Mouse (Mus musculus) embryonic facial prominence, embryonic 12.5 days (tissue): Measurements from ENCODE around the gene Gatad1. TPM values are rescaled to one million over a fixed set of nuclear protein-coding genes. Genes with fewer than 3 reads are reported as not detected.
"Not testable (repeated sequence)": the region's sequence is repeated elsewhere in the genome, so short reads cannot be mapped to it uniquely, and the experiment has no call there.

Experiments
- ATAC-seq: fragments of 200-750 bp; cut with Nextera tagmentation; 2 replicates; pipeline ENCODE4 v1.8.0; 2017; ENCODE audit not compliant: insufficient number of reproducible peaks, insufficient read depth, low FRiP score, low TSS enrichment
- H3K27ac ChIP-seq: fragments of 300-500 bp; sonication (generic); 2 replicates; pipeline ENCODE4 v1.5.1; 2016; ENCODE audit warnings: mild to moderate bottlenecking
- H3K27me3 ChIP-seq: fragments of 300-500 bp; sonication (generic); 2 replicates; pipeline ENCODE4 v1.6.1; 2016; ENCODE audit warnings: mild to moderate bottlenecking, moderate library complexity
- H3K36me3 ChIP-seq: fragments of 300-500 bp; sonication (generic); 2 replicates; pipeline ENCODE4 v1.6.1; 2016; ENCODE audit warnings: mild to moderate bottlenecking
- H3K4me1 ChIP-seq: fragments of 300-500 bp; sonication (generic); 2 replicates; pipeline ENCODE4 v1.6.1; 2016
- H3K4me2 ChIP-seq: fragments of 300-500 bp; sonication (generic); replicated peaks from 2 replicates; pipeline ENCODE4 v1.6.1; 2016; ENCODE audit warnings: mild to moderate bottlenecking, moderate library complexity
- H3K4me3 ChIP-seq: fragments of 300-500 bp; sonication (generic); 2 replicates; pipeline ENCODE4 v1.5.1; 2016; ENCODE audit warnings: mild to moderate bottlenecking
- H3K9ac ChIP-seq: fragments of 300-500 bp; sonication (generic); 2 replicates; pipeline ENCODE4 v1.6.1; 2016; ENCODE audit warnings: mild to moderate bottlenecking, moderate library complexity
- H3K9me3 ChIP-seq: fragments of 300-500 bp; sonication (generic); 2 replicates; pipeline ENCODE4 v1.6.1; 2016; ENCODE audit warnings: mild to moderate bottlenecking, moderate library complexity
- WGBS: fragments of 180-500 bp; shearing (Covaris S2); methylation state at CpG from one replicate; pipeline ENCODE4 v1.1.7; 2016; 5-methylcytosine and 5-hydroxymethylcytosine counted together
- polyA plus RNA-seq: library from polyadenylated mRNA; unstranded; fragments of >200 nt; fragmentation: Nextera tagmentation; extraction: Ambion mirVana; gene quantifications from 2 replicates; pipeline ENCODE4 v1.2.1, GENCODE M21; 2016

Gatad1 gene
- polyA plus RNA-seq, 1 experiment from 2014 or later: 71.2 TPM

- H3K27me3 ChIP-seq, H3K27ac ChIP-seq, H3K4me3 ChIP-seq, H3K36me3 ChIP-seq, ATAC-seq, H3K4me2 ChIP-seq, H3K9me3 ChIP-seq, H3K4me1 ChIP-seq, H3K9ac ChIP-seq: not testable (repeated sequence)
- 94% methylated on average over 15 of the region's 25 CpGs for WGBS
Observed at GRCm38 (mm10) chr5:3652903-3653575, 3.9 kb downstream of the Gatad1 start.

DNA sequence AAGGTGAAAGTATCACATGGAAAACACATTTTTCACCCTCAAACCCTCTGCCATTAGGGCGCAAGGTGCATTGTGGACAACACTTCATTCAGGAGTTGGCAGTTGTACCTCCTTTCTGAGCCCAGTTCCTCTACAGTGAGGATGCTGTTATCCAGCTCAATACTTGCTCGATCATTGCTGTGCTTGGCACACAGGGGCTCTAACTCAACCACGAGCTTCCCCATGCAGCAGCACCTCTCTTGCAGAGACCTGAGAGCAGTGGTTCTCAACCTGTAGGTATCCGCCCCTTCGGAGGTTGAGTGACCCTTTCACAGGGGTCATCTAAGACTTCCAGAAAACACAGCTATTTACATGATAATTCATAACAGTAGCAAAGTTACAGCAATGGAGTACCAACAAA is 5.4 kb downstream of the Gatad1 start:
- H3K27me3 ChIP-seq: no peaks in the 10 kb centered on the region
- H3K36me3 ChIP-seq: no peaks in the 10 kb centered on the region
- H3K27ac ChIP-seq: no peak overlapping the region
- no peak for ATAC-seq
- no peaks in the 10 kb centered on the region for H3K9me3 ChIP-seq
- H3K4me3 ChIP-seq: no peak overlapping the region
- no peak overlapping the region for H3K4me2 ChIP-seq
- 85% methylated on average over 5 of the region's 5 CpGs for WGBS
- H3K4me1 ChIP-seq: peaks cover under 1% of the 10 kb centered on the region; the same call in 1 of the 2 replicates
- H3K9ac ChIP-seq: no peak overlapping the region

DNA sequence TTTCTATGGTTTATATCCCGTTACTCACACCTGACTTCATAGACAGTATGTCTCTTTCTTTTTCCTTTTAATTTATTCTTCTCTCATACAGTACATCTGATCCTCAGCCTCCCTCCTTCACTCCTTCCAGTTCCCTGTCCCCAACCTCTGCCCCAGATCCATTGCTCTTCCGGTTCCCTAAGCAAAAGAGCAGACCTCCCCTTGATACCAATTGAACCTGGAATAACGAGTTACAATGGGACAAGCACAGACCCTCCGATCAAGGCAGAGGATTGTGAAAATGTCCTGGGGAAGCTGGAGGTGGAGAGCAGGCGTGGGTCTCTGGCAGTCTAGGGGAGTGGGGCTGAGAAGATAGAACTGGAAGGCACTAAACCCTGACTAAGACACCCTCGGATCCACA is 6.1 kb downstream of the Gatad1 start, which contains the start of gene Tmbim7:
Gene Tmbim7 (plus strand): TSS at position 301 of the 400 bp plus-strand sequence.
- 78% methylated on average over 6 of the region's 6 CpGs for WGBS

GRCm38 (mm10) chr5:3648849-3649210 is 8.2 kb downstream of the Gatad1 start:
- peaks cover 9% of the 10 kb centered on the region for H3K4me1 ChIP-seq
- no peak for ATAC-seq
- no peaks in the 10 kb centered on the region for H3K9me3 ChIP-seq
- H3K4me2 ChIP-seq: no peak overlapping the region
- 0 out of 2 replicates have a peak, but pooled peaks cover 10% of the 10 kb centered on the region for H3K36me3 ChIP-seq
- H3K9ac ChIP-seq: no peak overlapping the region
- H3K4me3 ChIP-seq: no peak overlapping the region
- H3K27me3 ChIP-seq: no peaks in the 10 kb centered on the region
- H3K27ac ChIP-seq: no peak overlapping the region
- WGBS: 72% methylated on average over 4 of the region's 4 CpGs

More for the DNA sequence above, 6.1 kb downstream of the Gatad1 start, which contains the start of gene Tmbim7:
- H3K9me3 ChIP-seq: no peaks in the 10 kb centered on the region
- H3K4me2 ChIP-seq: no peak within 1 kb of the TSS
- H3K4me3 ChIP-seq: no peak within 1 kb of the TSS
- H3K4me1 ChIP-seq: peaks cover 2% of the 10 kb centered on the region; the same call in 1 of the 2 replicates
- no peaks in the 10 kb centered on the region for H3K27me3 ChIP-seq
- H3K36me3 ChIP-seq: no peaks in the 10 kb centered on the region
- no peak within 1 kb of the TSS for H3K9ac ChIP-seq
- ATAC-seq: no peak
- H3K27ac ChIP-seq: no peak within 1 kb of the TSS

GRCm38 (mm10) chr5:3648206-3648848 is 8.7 kb downstream of the Gatad1 start:
- Histone ChIP-seq H3K27ac (no peak overlapping the region), H3K4me2 (peak overlapping the region; percentile 62), H3K4me3 (peak overlapping the region; percentile 94)

GRCm38 (mm10) chr5:3647708-3648121 is 9.3 kb downstream of the Gatad1 start:
- Histone ChIP-seq H3K4me3 (peak overlapping the region; percentile 94), H3K9ac (peak overlapping the region; percentile 88), H3K27ac (peak overlapping the region; percentile 91), H3K9me3 (no peaks in the 10 kb centered on the region), H3K36me3 (peaks cover 15% of the 10 kb centered on the region; the same call in 1 of the 2 replicates), H3K4me2 (peak overlapping the region; percentile 62), H3K27me3 (no peaks in the 10 kb centered on the region), H3K4me1 (peaks cover 9% of the 10 kb centered on the region)
- WGBS: under 1% methylated on average over 16 of the region's 46 CpGs
- peak; percentile 92 for ATAC-seq

More at GRCm38 (mm10) chr5:3648206-3648848, 8.7 kb downstream of the Gatad1 start:
- 50% methylated on average over 4 of the region's 4 CpGs for WGBS
- peaks cover 9% of the 10 kb centered on the region for H3K4me1 ChIP-seq
- no peak overlapping the region for H3K9ac ChIP-seq
- ATAC-seq: 0 out of 2 replicates have a peak, but pooled peaks have one; percentile 4
- H3K27me3 ChIP-seq: no peaks in the 10 kb centered on the region
- H3K36me3 ChIP-seq: peaks cover 12% of the 10 kb centered on the region; the same call in 1 of the 2 replicates
- H3K9me3 ChIP-seq: no peaks in the 10 kb centered on the region

DNA sequence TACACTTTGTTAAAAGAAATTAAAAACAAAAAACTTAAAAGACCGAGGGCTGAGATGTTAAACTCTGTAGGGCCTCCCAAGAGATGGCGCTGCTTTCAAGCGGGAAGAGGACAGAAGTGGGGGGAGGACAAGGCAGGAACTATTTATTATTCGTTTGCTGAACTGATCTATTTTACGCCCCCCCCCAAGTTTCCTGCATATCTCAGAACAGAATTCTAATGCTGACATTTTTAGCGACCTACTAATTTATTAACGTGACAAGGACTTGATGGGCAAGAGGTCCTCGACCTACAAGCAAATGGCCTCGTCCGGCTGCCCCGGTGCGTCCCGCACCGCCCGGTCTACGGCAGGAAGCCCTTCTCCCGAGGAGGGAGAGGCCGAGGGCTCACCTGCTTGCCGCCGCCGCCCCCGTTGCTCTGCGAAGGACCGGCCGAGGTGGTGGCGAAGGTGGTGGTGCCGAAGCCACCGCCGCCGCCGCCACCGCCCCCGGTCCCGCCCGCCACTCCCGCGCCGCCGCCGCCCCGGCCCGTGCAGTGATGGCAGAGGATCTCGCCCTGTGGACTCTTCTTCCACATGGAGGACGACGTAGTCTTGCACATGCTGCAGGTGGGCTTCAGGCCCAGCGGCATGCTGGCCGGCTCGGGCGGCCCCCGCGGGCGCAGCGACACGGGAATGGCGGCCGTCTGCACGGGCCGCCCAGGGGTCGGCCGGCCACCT is 9.8 kb downstream of the Gatad1 start:
- no peaks in the 10 kb centered on the region for H3K9me3 ChIP-seq
- H3K4me1 ChIP-seq: peaks cover 9% of the 10 kb centered on the region
- peak overlapping the region; percentile 94 for H3K4me3 ChIP-seq
- peak overlapping the region; percentile 62 for H3K4me2 ChIP-seq
- under 1% methylated on average over 60 of the region's 60 CpGs for WGBS
- H3K27ac ChIP-seq: peak overlapping the region; percentile 91
- peak; percentile 83 for ATAC-seq
- H3K27me3 ChIP-seq: no peaks in the 10 kb centered on the region
- peaks cover 18% of the 10 kb centered on the region for H3K36me3 ChIP-seq
- peak overlapping the region; percentile 88 for H3K9ac ChIP-seq

- peak overlapping the region; percentile 94 for H3K4me3 ChIP-seq
- H3K27me3 ChIP-seq: no peaks in the 10 kb centered on the region
- peaks cover 9% of the 10 kb centered on the region for H3K4me1 ChIP-seq
- H3K36me3 ChIP-seq: peaks cover 23% of the 10 kb centered on the region
- WGBS: 20% methylated on average over 6 of the region's 6 CpGs
- H3K9ac ChIP-seq: peak overlapping the region; percentile 88
- no peaks in the 10 kb centered on the region for H3K9me3 ChIP-seq
- ATAC-seq: no peak
- no peak overlapping the region for H3K27ac ChIP-seq
- H3K4me2 ChIP-seq: peak overlapping the region; percentile 62
Observed at GRCm38 (mm10) chr5:3646539-3646938, 10.4 kb downstream of the Gatad1 start.

DNA sequence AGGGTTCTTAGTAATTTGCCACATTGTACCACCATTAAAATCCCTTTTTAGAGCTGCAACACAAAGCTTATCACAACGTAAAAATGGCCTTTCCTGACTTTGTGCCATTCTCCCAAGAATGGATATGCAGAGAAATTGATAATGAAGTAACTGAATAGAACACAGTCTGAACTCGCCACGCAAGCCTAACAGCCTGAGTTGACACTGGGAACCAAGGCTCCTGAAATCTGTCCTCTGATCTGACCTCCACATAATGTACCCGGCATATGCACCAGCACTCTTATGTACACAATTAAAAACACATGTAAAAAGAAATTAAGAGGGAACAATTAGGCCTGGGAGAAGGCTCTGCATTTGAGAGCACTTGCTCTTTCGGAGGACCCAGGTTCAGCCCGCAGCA is 11.7 kb downstream of the Gatad1 start:
- Histone ChIP-seq H3K9ac (no peak overlapping the region), H3K4me3 (no peak overlapping the region), H3K4me1 (peaks cover 9% of the 10 kb centered on the region), H3K4me2 (peak overlapping the region; percentile 26; the same call in 1 of the 2 replicates), H3K27ac (no peak overlapping the region), H3K27me3 (no peaks in the 10 kb centered on the region), H3K36me3 (peaks cover 32% of the 10 kb centered on the region), H3K9me3 (no peaks in the 10 kb centered on the region)
- 58% methylated on average over 6 of the region's 6 CpGs for WGBS
- ATAC-seq: no peak

GRCm38 (mm10) chr5:3644621-3645020 is 12.4 kb downstream of the Gatad1 start:
- Histone ChIP-seq H3K36me3 (peaks cover 34% of the 10 kb centered on the region), H3K9me3 (no peaks in the 10 kb centered on the region), H3K4me1 (peaks cover 9% of the 10 kb centered on the region), H3K9ac (no peak overlapping the region), H3K27ac (no peak overlapping the region), H3K27me3 (no peaks in the 10 kb centered on the region), H3K4me2 (no peak overlapping the region), H3K4me3 (no peak overlapping the region)
- WGBS: 95% methylated on average over 6 of the region's 6 CpGs
- no peak for ATAC-seq

DNA sequence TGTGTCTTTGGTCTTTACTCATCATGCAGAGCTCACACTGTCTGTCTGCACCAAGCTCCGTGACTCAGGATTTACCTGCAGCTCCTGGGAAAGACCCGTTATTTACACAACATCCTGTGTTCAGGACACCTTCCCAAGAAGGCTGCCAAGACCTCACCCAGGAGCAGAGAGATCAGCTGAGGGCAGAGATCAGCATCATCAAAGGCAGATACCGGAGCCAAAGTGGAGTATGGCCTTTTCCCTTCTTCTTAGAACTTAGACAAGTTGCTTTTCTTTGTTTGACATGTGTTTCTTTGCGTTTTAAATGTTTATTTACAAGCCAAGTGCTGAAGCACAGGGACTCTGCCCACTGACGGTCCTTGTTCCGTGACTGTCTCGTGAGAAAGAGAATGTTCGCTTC is 21.7 kb downstream of the Gatad1 start:
- H3K36me3 ChIP-seq: peaks cover 22% of the 10 kb centered on the region
- WGBS: 86% methylated on average over 8 of the region's 8 CpGs

More for the DNA sequence above, 21.7 kb downstream of the Gatad1 start:
- Histone ChIP-seq H3K27ac (no peak overlapping the region), H3K27me3 (no peaks in the 10 kb centered on the region), H3K4me3 (no peak overlapping the region), H3K4me2 (no peak overlapping the region), H3K9ac (no peak overlapping the region), H3K9me3 (no peaks in the 10 kb centered on the region), H3K4me1 (no peaks in the 10 kb centered on the region)
- ATAC-seq: no peak
